In the genomic region with DNA sequence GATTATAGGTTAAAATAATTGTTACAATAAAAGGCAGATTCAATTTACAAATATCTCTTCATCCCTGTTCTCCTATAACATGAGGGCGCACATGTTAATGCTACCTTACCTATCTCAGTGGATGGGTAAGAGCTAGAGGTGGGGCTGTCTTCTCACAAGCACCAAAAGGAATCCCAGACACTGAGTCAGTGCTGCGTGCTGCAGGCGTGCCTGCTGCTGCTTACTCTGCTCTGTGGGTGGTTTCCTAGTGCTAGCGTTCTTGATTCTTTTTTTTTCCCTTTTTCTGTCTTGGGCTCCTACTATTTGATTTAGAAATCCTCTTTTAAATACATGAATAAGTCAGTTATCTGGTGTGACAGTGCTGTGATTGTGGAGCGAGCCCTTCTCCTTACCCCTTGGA, we compare ENCODE assay signal across 6 mouse cellular contexts.
"Had no signal": no experiment of that assay in that cellular context is flagged by ENCODE, and none has a peak within 500 bp of the region (broad histone marks: within the 10 kb centered on the region; RNA-seq: fewer than 3 reads in every experiment).

No protein-coding gene starts in this region.

- DNase-seq: kidney, adult 2 months; kidney, postnatal 14 days; liver, embryonic 13.5 days; liver, postnatal 0 days; lung, postnatal 14 days; thymus, postnatal 4 days had no signal
